Mouse (Mus musculus): ENCODE measurements around the gene Zbtb38.
"Not testable (repeated sequence)": the region's sequence is repeated elsewhere in the genome, so short reads cannot be mapped to it uniquely, and the experiment has no call there.

The Zbtb38 gene

DNA sequence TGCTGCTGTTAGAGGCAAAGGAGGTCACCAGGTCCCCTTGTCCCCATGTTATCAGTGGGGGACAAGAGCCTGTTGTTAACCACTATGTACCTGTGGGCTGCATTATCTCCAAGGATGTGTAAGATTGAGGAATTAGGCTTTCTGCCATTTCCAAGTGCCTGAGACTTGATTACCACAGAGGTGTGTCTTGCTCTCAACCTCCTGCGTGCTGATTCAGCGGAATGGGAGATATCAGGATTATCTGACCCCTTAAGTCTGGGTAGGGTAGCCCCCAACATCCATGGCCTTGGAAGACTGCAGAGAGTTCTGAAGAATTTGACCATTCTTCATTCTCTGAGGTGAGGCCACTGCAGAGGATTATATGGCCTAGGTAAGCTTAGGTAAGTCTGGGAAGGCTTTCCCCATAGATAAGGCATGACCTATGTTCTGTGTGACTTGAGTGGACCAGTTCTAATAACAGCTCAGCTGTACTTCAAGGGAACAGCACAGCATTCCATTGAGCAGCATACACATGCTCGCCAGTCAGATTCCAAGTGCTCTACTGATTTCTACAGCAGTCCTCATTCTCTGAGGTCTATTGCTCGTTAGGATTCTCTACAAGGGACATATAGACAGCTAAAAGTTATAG, 68.4 kb downstream of the Zbtb38 start:
- no peak for DNase-seq (ENCODE audit: low spot score)

DNA sequence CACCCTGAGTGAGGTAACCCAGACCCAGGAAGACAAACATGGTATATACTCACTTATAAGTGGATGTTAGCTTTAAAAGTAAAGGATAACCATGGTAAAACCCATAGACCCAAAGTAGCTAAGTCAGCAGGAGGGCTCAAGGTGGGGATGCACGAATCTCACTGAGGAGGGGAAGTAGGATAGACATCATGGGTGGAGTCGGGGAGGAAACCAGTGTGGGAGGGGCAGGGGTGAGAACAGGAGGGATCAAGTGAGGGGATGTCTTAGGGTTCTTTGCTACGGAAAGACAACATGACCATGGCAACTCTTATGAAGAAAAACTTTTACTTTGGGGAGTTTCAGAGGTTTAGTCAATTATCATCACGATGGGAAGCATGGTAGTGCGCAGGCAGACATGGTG, 74.0 kb downstream of the Zbtb38 start:
- DNase-seq (ENCODE audit: low spot score), result no peak

GRCm38 (mm10) chr9:96677711-96678110, 74.9 kb downstream of the Zbtb38 start:
- DNase-seq (ENCODE audit: low spot score), result not testable (repeated sequence)

DNA sequence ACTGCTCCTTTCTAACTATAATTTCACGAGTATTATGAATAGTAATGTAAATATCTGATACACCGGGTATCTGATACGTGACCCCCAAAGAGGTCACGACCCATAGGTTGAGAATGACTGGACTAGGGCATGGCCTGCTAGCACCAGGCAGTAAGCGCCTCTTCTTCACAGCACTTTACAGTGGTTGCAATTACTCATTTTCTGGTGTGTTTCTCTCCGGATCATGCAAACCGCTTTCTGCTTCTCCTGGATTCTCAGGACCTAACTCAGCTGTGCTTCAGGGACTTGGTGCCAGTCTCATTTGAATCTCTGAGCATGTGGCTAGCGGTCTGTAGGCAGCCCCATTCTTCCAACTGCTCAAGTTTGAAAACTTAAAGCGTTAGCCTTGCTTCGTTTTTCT, 76.0 kb downstream of the Zbtb38 start:
- no peak for DNase-seq (ENCODE audit: low spot score)

DNA sequence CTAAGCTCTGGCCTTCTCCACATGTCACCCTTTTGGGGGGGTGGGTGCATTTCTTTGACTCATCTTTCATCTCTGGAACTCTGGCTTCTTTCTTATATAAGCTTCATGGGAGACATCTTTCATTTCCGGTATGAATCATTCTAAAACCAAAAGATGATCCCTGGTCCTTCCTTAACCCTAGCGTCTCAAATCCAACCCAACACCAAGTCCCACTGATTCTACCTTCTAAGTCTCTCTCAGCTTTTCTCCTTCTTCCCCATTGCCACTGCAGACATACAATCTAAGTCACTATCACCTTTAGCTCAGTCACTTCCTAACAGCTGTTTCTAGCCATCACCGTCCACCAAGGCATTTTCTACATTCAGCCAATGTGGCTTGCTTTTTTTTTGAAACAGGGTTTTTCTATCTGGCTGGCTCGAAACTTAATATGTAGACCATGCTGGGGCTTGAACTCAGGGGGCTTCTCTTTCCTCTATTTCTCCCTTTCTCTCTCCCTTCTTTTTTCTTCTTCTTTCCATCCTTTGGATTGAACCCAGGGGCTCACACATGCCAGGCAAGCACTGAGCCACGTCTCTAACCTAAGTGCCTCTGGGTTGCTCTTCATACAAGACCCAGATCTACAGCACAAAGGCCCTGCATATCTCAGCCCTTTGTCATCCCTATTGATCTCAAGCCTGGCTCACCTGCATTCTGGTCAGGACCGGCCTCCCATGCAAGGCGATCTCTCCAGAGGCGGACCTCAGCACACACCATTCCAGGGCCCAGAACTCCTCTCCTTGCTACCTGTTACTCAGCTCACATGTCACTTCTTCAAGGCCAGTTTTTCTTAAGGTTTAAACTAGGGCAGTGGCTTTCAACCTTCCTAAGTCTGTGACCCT, 76.6 kb downstream of the Zbtb38 start:
- no peak for DNase-seq (ENCODE audit: low spot score)

DNA sequence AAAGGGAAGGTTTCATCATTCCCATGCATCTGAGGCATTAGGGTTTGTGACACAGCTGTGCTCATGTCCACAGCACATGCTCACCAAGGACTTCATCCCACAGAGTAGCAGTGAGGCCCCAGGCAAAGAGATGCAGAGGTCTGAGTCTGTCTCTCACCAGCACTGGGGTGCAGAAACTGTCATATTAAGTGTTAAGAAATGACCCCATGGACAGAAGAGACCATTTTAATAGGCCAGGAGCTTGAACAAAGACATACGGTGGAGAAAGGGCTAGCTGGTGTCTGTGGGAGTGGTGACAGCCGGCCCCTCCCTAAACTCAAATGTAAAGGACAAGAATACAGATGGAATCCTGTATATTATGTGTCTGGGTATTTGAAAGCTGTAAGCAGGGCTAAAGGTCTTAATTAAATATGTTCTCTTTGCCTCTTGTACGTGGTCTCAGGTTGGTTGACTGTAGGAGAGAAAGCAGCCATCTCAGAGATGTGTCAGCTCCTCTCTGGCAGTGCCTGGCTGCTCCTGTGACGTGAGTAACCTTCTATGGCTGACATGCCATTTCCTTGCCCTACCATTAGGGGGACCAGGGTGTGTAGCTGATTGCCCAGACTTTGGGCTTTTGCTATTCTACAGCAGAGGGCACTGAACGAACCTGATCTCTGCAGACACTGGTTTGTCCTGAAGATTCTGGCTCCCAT, 77.4 kb downstream of the Zbtb38 start:
- DNase-seq (ENCODE audit: low spot score), result no peak

DNA sequence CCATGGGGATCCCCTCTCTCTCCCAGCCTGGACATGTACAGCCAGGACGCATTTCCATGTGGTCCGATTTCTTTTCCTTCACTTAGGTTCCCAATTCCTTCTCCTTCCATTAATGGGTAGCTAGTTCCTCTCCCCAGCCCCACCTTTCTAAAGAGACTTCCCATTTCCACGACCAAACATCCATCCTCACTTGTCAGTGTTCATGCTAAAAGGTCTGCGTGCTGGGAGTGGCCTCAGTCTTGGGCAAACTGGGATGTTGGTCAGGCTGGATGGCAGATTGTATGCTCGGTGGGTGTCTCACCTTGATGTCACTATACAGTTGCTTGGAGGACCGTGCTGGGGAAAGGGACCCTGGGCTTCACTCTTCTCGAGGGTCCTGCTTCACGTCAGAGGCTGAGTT, 78.3 kb downstream of the Zbtb38 start:
- DNase-seq (ENCODE audit: low spot score), result no peak

GRCm38 (mm10) chr9:96672466-96672865, 80.2 kb downstream of the Zbtb38 start:
- no peak for DNase-seq (ENCODE audit: low spot score)

DNA sequence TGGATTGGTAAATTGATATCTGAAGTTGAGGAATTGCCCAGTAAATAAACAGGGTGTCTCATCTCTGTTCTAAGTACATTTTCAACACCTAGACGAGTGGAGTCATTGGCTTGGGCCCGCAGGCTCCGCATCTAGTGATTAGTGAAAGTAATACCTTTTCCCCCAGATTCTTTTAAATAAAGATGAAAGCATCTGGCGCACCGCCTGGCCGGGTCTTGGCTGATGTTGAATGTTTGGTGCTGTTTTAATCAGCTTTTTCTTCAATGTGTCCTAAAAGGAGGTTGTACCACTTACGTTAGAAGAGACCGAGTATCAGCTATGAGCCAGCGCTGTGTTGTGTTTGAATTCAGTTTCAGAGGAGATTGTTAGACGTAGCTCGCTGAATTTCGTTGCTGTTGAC, 81.4 kb downstream of the Zbtb38 start:
- no peak for DNase-seq (ENCODE audit: low spot score)

GRCm38 (mm10) chr9:96669877-96670276, 82.8 kb downstream of the Zbtb38 start:
- DNase-seq (ENCODE audit: low spot score), result peak; percentile 80

- no peak for DNase-seq (ENCODE audit: low spot score)
Measured at GRCm38 (mm10) chr9:96668628-96669027, 84.0 kb downstream of the Zbtb38 start.

DNA sequence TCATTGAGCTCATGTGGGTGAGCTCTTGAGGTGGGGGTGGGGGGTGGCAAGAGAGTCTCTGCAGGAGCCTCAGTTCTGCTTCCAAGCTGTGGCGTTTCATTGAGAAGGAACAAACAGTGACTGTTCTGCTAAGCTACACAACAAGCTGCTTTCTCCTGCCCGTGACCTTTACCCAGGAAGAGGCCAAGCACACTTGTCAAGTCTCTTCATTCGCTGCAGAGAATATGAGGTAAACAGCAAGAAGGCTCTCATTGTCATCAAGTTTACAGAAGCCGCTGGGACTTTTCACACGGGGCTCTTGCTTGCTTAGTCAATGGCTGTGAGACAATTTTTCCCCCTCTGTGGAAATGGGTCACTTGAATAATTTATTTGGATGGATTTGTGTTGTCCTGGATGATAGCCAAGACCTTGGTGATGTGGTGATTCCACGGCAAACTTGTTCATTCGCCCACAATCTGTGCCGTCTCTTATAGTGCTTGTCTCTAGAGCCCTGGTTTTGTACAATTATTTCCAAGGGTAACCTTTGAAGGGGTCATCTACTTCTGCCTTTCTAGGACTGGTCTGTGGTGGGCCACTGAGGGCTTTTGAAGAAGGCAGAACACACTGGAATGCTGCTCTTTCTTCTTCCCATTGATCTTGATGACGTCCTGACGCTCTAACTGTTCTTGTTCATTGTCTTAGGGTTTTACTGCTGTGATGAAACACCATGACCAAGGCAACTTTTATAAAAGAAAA, 92.0 kb downstream of the Zbtb38 start:
- DNase-seq (ENCODE audit: low spot score), result no peak

DNA sequence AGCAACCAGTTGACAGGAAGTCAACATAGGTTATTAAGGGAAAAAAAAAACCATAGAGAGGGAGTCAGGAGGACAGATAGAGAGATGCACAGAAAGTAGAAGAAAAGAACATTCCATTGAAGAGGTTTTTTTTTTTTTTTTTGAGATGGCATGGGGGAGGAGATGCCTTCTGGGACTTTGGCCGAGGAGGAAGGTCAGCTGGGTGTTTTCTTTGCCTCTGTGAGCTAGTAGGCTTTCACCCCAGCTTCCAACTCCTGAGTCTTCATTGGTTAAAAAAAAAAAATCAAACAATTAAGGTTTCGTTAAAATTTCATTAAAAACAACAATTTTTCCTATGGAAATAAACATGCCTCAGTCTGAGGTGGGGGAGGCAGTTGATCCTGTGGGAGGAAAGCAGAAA, 92.8 kb downstream of the Zbtb38 start:
- no peak for DNase-seq (ENCODE audit: low spot score)

DNA sequence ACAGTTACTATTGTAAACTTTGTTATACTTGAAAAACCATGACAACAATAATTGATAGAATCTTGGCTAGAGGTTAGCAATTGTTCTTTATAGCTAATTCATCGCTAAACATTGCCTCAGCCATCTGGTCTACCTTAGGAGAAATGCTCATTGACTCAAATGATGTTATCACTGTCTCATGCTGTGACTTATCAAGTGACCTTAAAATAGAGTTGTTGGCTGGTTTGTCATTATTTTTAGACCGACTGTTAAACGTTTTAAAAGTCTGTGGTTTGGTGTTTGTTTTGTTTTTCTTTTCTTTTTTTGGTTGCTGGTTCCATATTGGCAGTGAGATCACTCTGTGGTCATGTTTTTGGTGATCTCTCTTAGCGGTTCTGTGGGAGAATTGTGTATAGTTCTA, 99.1 kb downstream of the Zbtb38 start:
- no peak for DNase-seq (ENCODE audit: low spot score)

DNA sequence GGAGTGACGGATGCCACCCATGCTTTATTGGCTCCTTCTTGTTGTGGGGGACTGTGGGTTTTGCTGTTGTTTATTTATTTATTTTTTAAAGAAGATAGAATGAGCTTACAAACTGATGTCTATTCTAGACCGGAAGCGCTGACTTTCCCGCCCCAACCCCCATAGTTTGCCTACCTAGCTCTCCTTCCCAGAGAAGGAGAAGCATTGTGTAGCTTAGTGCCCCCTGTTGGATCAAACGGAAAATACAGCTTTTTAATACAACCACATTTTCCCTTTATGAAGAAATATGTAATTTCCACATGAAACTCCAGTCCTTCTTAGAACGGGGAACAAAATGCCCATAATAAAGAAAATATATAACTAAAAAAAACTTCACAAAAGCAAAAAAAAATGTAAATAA, 99.9 kb downstream of the Zbtb38 start:
- DNase-seq (ENCODE audit: low spot score), result no peak

DNA sequence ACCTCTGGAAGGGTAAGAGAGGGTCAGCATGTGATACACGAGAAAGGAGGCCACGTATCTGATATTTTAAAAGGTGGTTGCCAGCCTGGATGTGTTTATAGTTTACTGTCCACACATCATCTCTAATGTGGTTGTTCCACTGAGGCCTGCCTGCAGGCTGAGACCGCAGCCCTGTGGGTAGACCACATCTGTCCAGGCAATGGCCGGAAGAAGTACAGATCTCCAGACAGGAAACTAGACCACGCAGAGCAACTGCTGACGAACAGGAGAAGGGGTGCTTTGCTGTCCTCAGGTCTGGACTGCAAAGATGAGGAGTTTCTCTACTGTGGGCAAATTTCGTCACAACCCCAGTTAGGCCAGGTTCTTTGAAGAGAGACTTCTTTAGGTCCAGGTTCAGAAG, 101.8 kb downstream of the Zbtb38 start:
- DNase-seq (ENCODE audit: low spot score), result no peak

DNA sequence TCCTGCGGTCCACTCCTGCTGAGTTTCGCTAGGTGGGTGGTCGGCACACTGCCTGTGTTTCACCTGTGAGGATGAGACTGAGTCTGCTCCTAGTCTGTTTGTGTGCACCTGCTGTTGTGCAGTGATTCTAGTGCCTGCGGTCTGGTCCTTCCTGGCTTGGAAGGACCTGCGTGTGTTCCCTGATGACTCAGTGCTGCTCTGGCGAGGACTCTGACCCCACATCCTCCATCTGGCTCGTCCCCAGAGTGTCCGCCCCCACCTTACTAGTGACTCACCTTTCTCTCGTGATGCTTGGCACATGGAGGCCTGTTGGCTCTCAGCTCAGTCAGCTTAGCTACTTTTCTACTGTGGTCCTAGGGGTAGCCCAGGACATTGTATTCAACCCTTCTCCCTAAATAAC, 102.7 kb downstream of the Zbtb38 start:
- no peak for DNase-seq (ENCODE audit: low spot score)

DNA sequence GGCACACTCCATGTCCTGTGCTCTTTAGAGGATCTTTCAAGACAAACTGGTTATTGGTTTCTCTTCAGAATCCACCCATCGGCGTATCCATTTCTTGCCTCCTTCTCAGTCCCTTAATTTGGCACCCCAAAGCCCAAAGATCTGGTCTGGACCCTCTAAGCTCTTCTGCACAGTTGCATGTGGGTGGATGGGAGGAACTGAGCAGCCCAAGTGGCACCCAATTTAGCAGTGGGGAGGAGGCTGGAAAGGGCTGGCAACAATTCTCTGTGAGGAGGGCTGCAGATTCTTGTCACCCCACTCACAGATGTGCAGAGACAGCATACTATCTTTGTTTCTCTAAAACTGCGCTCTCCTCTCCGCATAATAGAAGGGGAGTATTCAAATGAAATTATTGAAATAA, 103.3 kb downstream of the Zbtb38 start:
- DNase-seq (ENCODE audit: low spot score), result no peak

DNA sequence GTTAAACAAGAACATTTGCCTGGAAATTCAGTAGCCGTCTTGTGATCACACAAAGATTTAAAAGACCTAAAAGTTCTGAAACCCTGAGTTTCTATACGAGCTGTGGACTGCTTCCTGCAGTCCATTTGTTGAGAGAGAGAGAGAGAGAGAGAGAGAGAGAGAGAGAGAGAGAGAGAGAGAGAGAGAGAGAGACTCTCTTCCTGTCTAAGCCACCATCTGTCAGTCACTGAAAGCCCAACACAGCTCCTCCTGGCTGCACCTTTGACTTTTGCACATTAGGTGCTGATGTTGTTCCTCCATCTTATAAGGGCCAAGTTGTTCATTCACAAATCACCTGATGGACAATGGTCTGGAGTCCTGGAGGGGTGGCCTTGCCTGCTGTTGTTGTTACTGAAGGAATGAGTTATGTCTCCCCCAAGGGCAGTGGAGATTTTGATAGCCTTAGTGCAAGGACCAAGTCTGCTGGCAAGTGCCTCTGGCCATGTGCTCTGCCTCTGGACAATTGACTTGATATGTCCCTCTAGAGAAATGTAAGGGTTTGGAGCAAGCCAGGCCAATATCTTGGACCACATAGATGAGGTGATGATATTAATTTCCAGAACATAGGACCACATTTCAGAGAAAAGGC, 105.8 kb downstream of the Zbtb38 start:
- no peak for DNase-seq (ENCODE audit: low spot score)

DNA sequence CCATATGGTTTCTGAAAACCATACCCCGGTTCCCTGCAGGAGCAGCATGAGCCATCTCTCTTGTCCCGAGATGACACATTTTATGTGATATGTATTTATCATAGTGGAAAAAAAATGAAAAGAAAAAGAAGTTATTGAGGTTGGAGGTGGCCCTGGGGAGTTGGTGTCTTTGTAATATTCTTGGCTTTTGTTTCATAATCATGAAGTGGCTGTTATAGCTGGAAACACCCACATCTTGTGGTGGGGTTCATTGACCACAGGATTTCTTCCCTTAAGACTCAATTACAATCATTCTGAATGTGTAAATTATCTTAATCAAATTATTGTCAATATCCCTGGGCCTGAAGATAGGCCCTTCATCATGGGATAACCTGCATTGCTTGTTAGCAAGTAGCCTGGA, 107.8 kb downstream of the Zbtb38 start:
- DNase-seq (ENCODE audit: low spot score), result no peak

DNA sequence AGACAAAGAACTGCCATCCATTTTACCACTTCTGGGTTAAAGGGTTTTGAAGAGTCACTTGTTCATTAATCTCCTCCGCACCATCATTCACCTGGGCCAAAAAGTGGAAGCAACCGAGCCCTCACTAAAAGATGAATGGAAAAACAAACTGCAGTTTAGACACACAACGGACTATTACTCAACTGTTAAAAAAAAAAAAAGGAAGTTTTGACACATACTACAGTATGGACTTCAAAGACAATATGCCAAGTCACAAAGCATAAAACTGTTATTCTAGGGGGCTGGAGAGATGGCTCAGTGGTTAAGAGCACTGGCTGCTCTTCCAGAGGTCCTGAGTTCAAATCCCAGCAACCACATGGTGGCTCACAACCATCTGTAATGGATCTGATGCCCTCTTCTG, 108.6 kb downstream of the Zbtb38 start:
- not testable (repeated sequence) for DNase-seq (ENCODE audit: low spot score)

- no peak for DNase-seq (ENCODE audit: low spot score)
Measured at GRCm38 (mm10) chr9:96639451-96639850, 113.2 kb downstream of the Zbtb38 start.
